Mouse (Mus musculus) C2C12 (cell line): Measurements from ENCODE around the gene Stum. TPM values are rescaled to one million over a fixed set of nuclear protein-coding genes. Genes with fewer than 3 reads are reported as not detected.

Experiments
- H3K27me3 ChIP-seq: one replicate; pipeline ENCODE4 v1.6.1; 2011; ENCODE audit not compliant: control insufficient read depth, insufficient read depth, insufficient read length
- H3K36me3 ChIP-seq: one replicate; pipeline ENCODE4 v1.6.1; 2011; ENCODE audit not compliant: control insufficient read depth, insufficient read depth
- H3K4me3 ChIP-seq: one replicate; pipeline ENCODE4 v1.5.1; 2011; ENCODE audit warnings: mild to moderate bottlenecking, control low read depth; ENCODE audit not compliant: poor library complexity, insufficient read depth, severe bottlenecking
- H3K79me2 ChIP-seq: one replicate; pipeline ENCODE4 v1.6.1; 2011; ENCODE audit not compliant: control insufficient read depth, insufficient read depth
- H3K79me3 ChIP-seq: one replicate; pipeline ENCODE4 v1.6.1; 2011; ENCODE audit warnings: low read depth, control low read depth
- H3ac ChIP-seq: one replicate; pipeline ENCODE3; 2011; ENCODE audit warnings: low read depth; ENCODE audit not compliant: control insufficient read depth, insufficient read length
- CEBPB ChIP-seq: IDR thresholded peaks from one replicate; pipeline ENCODE4 v1.6.1; 2011; ENCODE audit warnings: low read depth, mild to moderate bottlenecking, control low read depth, moderate library complexity
- CTCF ChIP-seq: IDR thresholded peaks from one replicate; pipeline ENCODE4 v1.5.1; 2011; ENCODE audit not compliant: control insufficient read depth, insufficient read depth, insufficient read length
- FOSL1 ChIP-seq: IDR thresholded peaks from one replicate; pipeline ENCODE4 v1.8.0; 2011; ENCODE audit warnings: mild to moderate bottlenecking, low read length; ENCODE audit not compliant: poor library complexity, insufficient read depth, severe bottlenecking
- MAX ChIP-seq: IDR thresholded peaks from one replicate; pipeline ENCODE4 v1.6.1; 2011; ENCODE audit warnings: mild to moderate bottlenecking, control low read depth
- MYOD1 ChIP-seq: IDR thresholded peaks from one replicate; pipeline ENCODE4 v1.6.1; 2011; ENCODE audit warnings: low read depth; ENCODE audit not compliant: control insufficient read depth, insufficient read length
- MYOG ChIP-seq: IDR thresholded peaks from one replicate; pipeline ENCODE4 v1.6.1; 2011; ENCODE audit not compliant: control insufficient read depth, insufficient read length; ENCODE audit errors: extremely low read depth
- USF1 ChIP-seq: IDR thresholded peaks from one replicate; pipeline ENCODE4 v1.6.1; 2011; ENCODE audit warnings: low read depth, mild to moderate bottlenecking, control low read depth, moderate library complexity
- polyA plus RNA-seq: library from polyadenylated mRNA; unstranded; fragments of >200 nt; fragmentation: generic; extraction: Trizol; gene quantifications from one replicate; pipeline ENCODE4 v1.2.1, GENCODE M21; 2012; ENCODE audit warnings: missing spikeins

Stum gene
- polyA plus RNA-seq, 1 experiment, result not detected

GRCm38 (mm10) chr1:180403694-180404606 lies 79.4 kb downstream of the Stum start:
- Histone ChIP-seq H3ac (no peak overlapping the region), H3K79me2 (no peaks in the 10 kb centered on the region), H3K79me3 (no peaks in the 10 kb centered on the region), H3K36me3 (no peaks in the 10 kb centered on the region), H3K27me3 (peaks cover 5% of the 10 kb centered on the region), H3K4me3 (no peak overlapping the region)
- TF ChIP-seq MYOD1 (no peak), CEBPB (no peak), USF1 (no peak), CTCF (no peak), MYOG (no peak), MAX (no peak), FOSL1 (no peak)

- Histone ChIP-seq H3K79me3 (no peaks in the 10 kb centered on the region), H3K36me3 (no peaks in the 10 kb centered on the region), H3ac (no peak overlapping the region), H3K27me3 (peaks cover 5% of the 10 kb centered on the region), H3K79me2 (no peaks in the 10 kb centered on the region), H3K4me3 (no peak overlapping the region)
- no peak for TF ChIP-seq CTCF
- TF ChIP-seq USF1, result no peak
- TF ChIP-seq FOSL1, result no peak
- TF ChIP-seq CEBPB, result no peak
- no peak for TF ChIP-seq MYOD1
- no peak for TF ChIP-seq MAX
- no peak for TF ChIP-seq MYOG
Observed at GRCm38 (mm10) chr1:180403357-180403693, 80.0 kb downstream of the Stum start.

DNA sequence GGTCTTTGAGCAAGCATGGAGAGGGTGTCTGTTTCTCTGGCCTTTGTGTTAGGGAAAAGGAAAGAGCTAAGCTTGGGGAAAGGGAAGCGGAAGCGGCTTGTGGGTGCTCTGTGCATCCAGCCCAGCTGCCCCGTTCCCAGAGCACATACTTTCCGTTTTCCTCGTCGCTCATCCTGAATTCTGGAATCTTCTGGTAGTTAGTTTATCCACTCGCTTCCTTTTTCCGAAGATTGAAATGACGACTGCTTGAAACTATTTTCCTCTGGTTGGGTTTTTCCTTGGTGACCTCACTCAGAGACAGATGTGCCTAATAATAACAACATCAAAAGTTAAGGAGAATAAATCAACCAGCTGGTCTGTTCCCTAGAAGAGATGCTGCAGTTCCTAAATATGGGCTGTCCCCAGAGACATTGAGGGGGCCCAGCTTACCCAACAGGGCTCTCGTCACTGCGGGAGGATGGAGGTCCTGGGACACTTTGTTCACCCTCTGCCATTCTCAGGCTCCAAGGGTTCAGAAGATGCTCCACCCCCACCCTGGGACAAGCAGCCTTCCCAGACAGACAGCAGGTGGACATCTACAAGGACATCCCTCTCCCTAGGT lies 80.7 kb downstream of the Stum start:
- peaks cover 5% of the 10 kb centered on the region for H3K27me3 ChIP-seq
- no peak for TF ChIP-seq FOSL1
- no peak for TF ChIP-seq MAX
- no peak for TF ChIP-seq CEBPB
- TF ChIP-seq CTCF, result no peak
- no peak for TF ChIP-seq USF1
- TF ChIP-seq MYOD1, result no peak
- TF ChIP-seq MYOG, result no peak
- H3K4me3 ChIP-seq, result no peak overlapping the region
- H3K79me3 ChIP-seq, result no peaks in the 10 kb centered on the region
- H3K79me2 ChIP-seq, result no peaks in the 10 kb centered on the region
- no peak overlapping the region for H3ac ChIP-seq
- no peaks in the 10 kb centered on the region for H3K36me3 ChIP-seq

DNA sequence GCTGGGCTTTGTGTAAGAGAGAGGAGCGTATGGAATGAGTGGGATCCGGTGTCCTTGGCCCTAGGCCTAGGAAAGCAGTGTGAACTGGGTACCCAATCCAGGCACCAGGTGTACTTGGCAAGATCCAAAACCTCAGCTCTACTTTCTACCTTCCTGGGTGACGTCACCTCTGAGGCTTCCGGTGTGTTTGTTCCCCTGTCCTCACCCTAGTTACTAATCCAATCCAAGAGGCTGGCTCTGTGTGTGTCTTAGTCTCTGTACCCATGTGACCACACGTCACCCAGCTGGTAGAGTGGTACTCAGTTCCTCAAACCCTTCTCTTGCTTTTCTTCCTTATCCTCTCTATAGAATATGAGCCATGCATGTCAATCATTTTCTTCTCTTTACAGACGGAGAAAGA lies 81.6 kb downstream of the Stum start:
- TF ChIP-seq CTCF, result no peak
- H3ac ChIP-seq, result no peak overlapping the region
- H3K27me3 ChIP-seq, result peaks cover 8% of the 10 kb centered on the region

DNA sequence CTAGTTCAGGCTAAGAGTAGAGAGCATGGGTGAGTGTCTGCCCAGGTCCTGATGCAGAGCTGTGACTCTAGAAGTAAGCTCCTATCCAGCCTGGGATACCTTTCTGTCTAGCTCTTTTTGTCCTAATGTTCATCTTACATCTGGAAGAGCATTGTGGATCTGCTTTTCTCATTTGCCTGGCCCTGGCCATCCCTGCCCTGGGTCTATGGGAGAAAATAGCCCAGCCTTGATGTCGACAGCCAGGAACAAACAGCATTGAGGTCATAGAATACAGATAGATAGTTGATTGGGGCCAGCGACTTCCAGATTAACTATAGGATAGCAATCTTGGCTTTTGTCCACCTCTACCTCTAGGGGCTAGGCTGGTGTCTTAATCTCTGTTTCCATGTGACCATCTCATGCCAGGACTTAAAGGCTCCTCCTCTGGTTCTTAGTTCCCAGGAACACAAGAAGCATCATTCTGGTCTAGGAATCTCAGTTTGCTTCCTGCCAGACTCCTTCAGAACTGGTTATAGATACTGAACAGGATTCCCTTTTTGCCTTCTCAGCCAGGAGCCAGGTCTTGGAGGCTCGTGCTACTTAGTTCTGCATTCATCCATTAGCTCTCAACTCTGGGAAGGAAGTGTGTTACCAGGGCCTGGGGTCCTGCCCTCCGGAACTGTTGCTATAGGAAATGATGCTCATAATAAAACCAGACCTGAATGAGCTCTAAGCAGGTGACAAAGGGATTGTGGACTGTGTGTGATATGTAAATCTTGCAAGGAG lies 82.4 kb downstream of the Stum start:
- no peak for TF ChIP-seq FOSL1
- no peak for TF ChIP-seq MAX
- TF ChIP-seq CEBPB, result no peak
- no peak for TF ChIP-seq MYOG
- no peak for TF ChIP-seq CTCF
- no peak for TF ChIP-seq MYOD1
- no peak for TF ChIP-seq USF1

More for the DNA sequence above, 81.6 kb downstream of the Stum start:
- no peaks in the 10 kb centered on the region for H3K79me3 ChIP-seq
- H3K36me3 ChIP-seq, result no peaks in the 10 kb centered on the region
- H3K79me2 ChIP-seq, result no peaks in the 10 kb centered on the region
- no peak overlapping the region for H3K4me3 ChIP-seq

More for the DNA sequence above, 82.4 kb downstream of the Stum start:
- Histone ChIP-seq H3K4me3 (no peak overlapping the region), H3K27me3 (peaks cover 8% of the 10 kb centered on the region), H3K36me3 (no peaks in the 10 kb centered on the region), H3ac (no peak overlapping the region), H3K79me3 (no peaks in the 10 kb centered on the region), H3K79me2 (no peaks in the 10 kb centered on the region)
